In the genomic region with DNA sequence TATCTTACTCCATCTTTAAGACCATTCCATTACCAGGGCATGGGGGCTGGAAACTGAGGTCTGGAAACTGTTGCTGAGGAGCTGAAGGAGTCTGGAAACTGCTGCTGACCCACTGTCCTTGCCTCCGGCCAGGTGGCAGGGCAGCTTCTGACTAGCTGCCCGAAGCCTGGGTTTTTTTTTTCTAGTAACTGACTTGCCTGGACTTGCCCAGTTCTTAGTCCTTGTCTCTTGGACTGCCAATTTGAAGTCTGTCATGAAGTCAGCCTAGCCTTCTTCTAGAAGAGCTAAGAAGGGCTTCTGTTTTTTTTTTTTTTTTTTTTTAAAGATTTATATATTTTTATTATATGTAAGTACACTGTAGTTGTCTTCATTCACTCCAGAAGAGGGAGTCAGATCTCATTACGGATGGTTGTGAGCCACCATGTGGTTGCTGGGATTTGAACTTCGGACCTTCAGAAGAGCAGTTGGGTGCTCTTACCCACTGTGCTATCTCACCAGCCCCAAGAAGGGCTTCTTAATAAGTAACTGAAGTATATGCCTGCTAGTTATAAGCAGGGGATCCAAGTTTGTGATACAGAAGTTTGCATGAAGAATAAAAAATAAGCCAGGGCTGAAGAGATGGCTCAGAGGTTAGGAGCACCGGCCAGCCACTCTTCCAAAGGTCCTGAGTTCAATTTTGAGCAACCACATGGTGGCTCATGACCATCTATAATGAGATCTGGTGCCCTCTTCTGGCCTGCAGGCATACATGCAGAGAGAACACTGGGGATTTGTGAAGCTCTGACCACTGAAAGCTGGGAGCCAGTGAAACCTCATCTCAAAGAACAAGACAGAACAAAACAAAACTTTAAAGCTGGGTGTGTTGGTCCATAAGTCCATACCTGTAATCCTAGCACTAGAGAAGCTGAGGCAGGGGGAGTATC, we compare ENCODE assay signal across 8 mouse cellular contexts. TPM values are rescaled to one million over a fixed set of nuclear protein-coding genes. Genes with fewer than 3 reads are reported as not detected.
A peak's percentile ranks its signal among the peaks of the same experiment; 100 is the strongest.
DNase-seq lines count a peak whose midpoint lies in the region; ATAC-seq lines count a peak whose summit lies in the region.

No protein-coding gene starts in this region.

- ATAC-seq in liver, embryonic 11.5 days (replicated peaks; ENCODE audit: low FRiP score): no peak

- no peaks in the 10 kb centered on the region for H3K27me3 ChIP-seq in liver, embryonic 11.5 days (replicated peaks; ENCODE audit: control insufficient read depth, insufficient read depth, low read length)
- H3K27me3 ChIP-seq in splenic B cell, adult 2 months (ENCODE audit: control insufficient read depth, insufficient read depth, low read length, poor library complexity, severe bottlenecking): no peaks in the 10 kb centered on the region

- H3K36me3 ChIP-seq in liver, embryonic 11.5 days (ENCODE audit: control insufficient read depth, insufficient read depth, low read length): peaks cover under 1% of the 10 kb centered on the region; the same call in 1 of the 2 replicates
- no peaks in the 10 kb centered on the region for H3K36me3 ChIP-seq in splenic B cell, adult 2 months (ENCODE audit: control insufficient read depth, insufficient read depth, low read length, poor library complexity, severe bottlenecking)

- peak; percentile 40 for DNase-seq in adrenal gland, adult 2 months
- no peak for DNase-seq in adrenal gland, postnatal 25 days
- peak; percentile 32 for DNase-seq in liver
- DNase-seq in liver, embryonic 11.5 days (ENCODE audit: low spot score): no peak
- DNase-seq in adrenal gland, postnatal 36 days: peak; percentile 25 to 61
- DNase-seq in kidney, adult 9 months: peak; percentile 72
- peak; percentile 60 for DNase-seq in splenic B cell, adult 2 months (ENCODE audit: low read depth, low spot score)
- no peak for DNase-seq in frontal cortex, postnatal 25 days (ENCODE audit: low spot score in 2 of 2)

- H3K4me3 ChIP-seq in liver, embryonic 11.5 days (ENCODE audit: low read depth, low read length): no peak overlapping the region

- H3K4me2 ChIP-seq in liver, embryonic 11.5 days: no peak overlapping the region

- H3K9ac ChIP-seq in liver, embryonic 11.5 days (ENCODE audit: low read depth, low read length): no peak overlapping the region

- H3K9me3 ChIP-seq in liver, embryonic 11.5 days (ENCODE audit: control insufficient read depth, low read length): no peaks in the 10 kb centered on the region

- H3K27ac ChIP-seq in liver, embryonic 11.5 days (ENCODE audit: low read depth, low read length): no peak overlapping the region

- WGBS in liver, embryonic 11.5 days: 60% methylated on average over 5 of the region's 5 CpGs

- H3K4me1 ChIP-seq in liver, embryonic 11.5 days (replicated peaks; ENCODE audit: control insufficient read depth, insufficient read depth, low read length): peaks cover 35% of the 10 kb centered on the region

RNA-seq across cellular contexts. Expression of gene Eif3l, which starts 3.6 kb away (rescaled TPM):
- total RNA-seq in adrenal gland, adult 2 months (2021): 100 to 1,000 TPM; 136 to 160 TPM
- 94.1 and 119 TPM in 2 replicates for polyA plus RNA-seq in adrenal gland, adult 2 months (2012; rRNA removed)
- total RNA-seq in adrenal gland, postnatal 25 days (2021): 150 and 151 TPM in 2 replicates
- 257 and 291 TPM in 2 replicates for polyA plus RNA-seq in liver, embryonic 11.5 days (2014; fragmentation: Nextera tagmentation; extraction: Ambion mirVana)
- 100 to 1,000 TPM; 140 to 156 TPM for total RNA-seq in adrenal gland, postnatal 36 days (2021)

RNA-seq across cellular contexts. Expression of gene Ankrd54, which starts 8.7 kb away (rescaled TPM):
- total RNA-seq in adrenal gland, adult 2 months (2021): 10 to 100 TPM; 20.1 to 27.2 TPM
- 91.9 and 101 TPM in 2 replicates for polyA plus RNA-seq in adrenal gland, adult 2 months (2012; rRNA removed)
- 20.4 and 27.4 TPM in 2 replicates for total RNA-seq in adrenal gland, postnatal 25 days (2021)
- polyA plus RNA-seq in liver, embryonic 11.5 days (2014; fragmentation: Nextera tagmentation; extraction: Ambion mirVana): 57.2 and 61.5 TPM in 2 replicates
- 10 to 100 TPM; 18.9 to 27.0 TPM for total RNA-seq in adrenal gland, postnatal 36 days (2021)

RNA-seq across cellular contexts. Expression of gene Galr3, which starts 29.7 kb away (rescaled TPM):
- under 1 TPM in 1 of 2 experiments, not detected in 1; 0.28 TPM for total RNA-seq in adrenal gland, adult 2 months (2021)
- 1.4 and 4.2 TPM in 2 replicates for polyA plus RNA-seq in adrenal gland, adult 2 months (2012; rRNA removed)
- total RNA-seq in adrenal gland, postnatal 25 days (2021): 0.39 TPM in 1 of 2 replicates, not detected in the other
- polyA plus RNA-seq in liver, embryonic 11.5 days (2014; fragmentation: Nextera tagmentation; extraction: Ambion mirVana): 0.22 and 0.34 TPM in 2 replicates
- total RNA-seq in adrenal gland, postnatal 36 days (2021): under 1 TPM; 0.30 to 0.36 TPM

RNA-seq across cellular contexts. Expression of gene Micall1, which starts 37.3 kb away (rescaled TPM):
- total RNA-seq in adrenal gland, adult 2 months (2021): 10 to 100 TPM; 36.5 to 49.5 TPM
- polyA plus RNA-seq in adrenal gland, adult 2 months (2012; rRNA removed): 61.7 and 65.0 TPM in 2 replicates
- total RNA-seq in adrenal gland, postnatal 25 days (2021): 42.9 and 57.5 TPM in 2 replicates
- 4.1 and 5.7 TPM in 2 replicates for polyA plus RNA-seq in liver, embryonic 11.5 days (2014; fragmentation: Nextera tagmentation; extraction: Ambion mirVana)
- 10 to 100 TPM; 41.3 to 51.4 TPM for total RNA-seq in adrenal gland, postnatal 36 days (2021)

RNA-seq across cellular contexts. Expression of gene H1f0, which starts 43.1 kb away (rescaled TPM):
- 100 to 1,000 TPM in 1 of 2 experiments, 10 to 100 TPM in 1; 94.6 to 204 TPM for total RNA-seq in adrenal gland, adult 2 months (2021)
- polyA plus RNA-seq in adrenal gland, adult 2 months (2012; rRNA removed): 109 and 135 TPM in 2 replicates
- 159 and 217 TPM in 2 replicates for total RNA-seq in adrenal gland, postnatal 25 days (2021)
- polyA plus RNA-seq in liver, embryonic 11.5 days (2014; fragmentation: Nextera tagmentation; extraction: Ambion mirVana): 124 and 138 TPM in 2 replicates
- total RNA-seq in adrenal gland, postnatal 36 days (2021): 100 to 1,000 TPM; 127 to 173 TPM

Comparison
In these comparisons a context has a peak if more than half of its experiments do, and no peak if none do; other contexts are left out.
1. DNase-seq: peak in adrenal gland, adult 2 months (single experiment), liver (single experiment), adrenal gland, postnatal 36 days (2 of 2), kidney, adult 9 months (single experiment) and splenic B cell, adult 2 months (single experiment); none in adrenal gland, postnatal 25 days (single experiment), liver, embryonic 11.5 days (single experiment) and frontal cortex, postnatal 25 days (0 of 2).